Mouse (Mus musculus): ENCODE measurements around the gene Tacc2. TPM values are rescaled to one million over a fixed set of nuclear protein-coding genes. Genes with fewer than 3 reads are reported as not detected.

Tacc2 gene
- polyA plus RNA-seq, 1 experiment from 2014 or later = 19.8 TPM

DNA sequence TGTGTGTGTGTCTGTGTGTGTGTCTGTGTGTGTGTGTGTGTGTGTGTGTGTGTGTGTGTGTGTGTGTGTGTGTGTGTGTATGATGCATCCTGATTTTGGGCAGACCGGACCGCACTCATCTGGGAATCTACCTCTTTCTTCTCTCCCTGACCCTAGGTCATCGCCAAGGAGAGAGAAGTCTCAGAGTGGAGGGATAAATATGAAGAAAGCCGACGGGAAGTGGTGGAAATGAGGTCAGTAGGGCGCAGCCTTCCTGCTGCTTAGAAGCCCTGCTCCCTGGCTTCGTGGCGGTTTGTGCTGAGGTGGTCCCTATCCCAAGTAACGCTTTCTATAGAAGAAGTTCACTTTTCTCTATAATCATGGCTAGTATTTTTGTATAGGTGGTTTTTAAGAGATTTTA, 174.4 kb downstream of the Tacc2 start:
- Histone ChIP-seq H3K9me3 (ENCODE audit: low read length) (no peaks in the 10 kb centered on the region), H3K36me3 (ENCODE audit: insufficient read depth, low read length) (no peaks in the 10 kb centered on the region), H3K27ac (ENCODE audit: low read length) (no peak overlapping the region), H3K27me3 (replicated peaks; ENCODE audit: insufficient read depth, low read length) (no peaks in the 10 kb centered on the region), H3K4me3 (ENCODE audit: low read depth, low read length) (no peak overlapping the region), H3K9ac (replicated peaks; ENCODE audit: low read depth) (no peak overlapping the region), H3K4me2 (replicated peaks; ENCODE audit: low read depth, low read length) (no peak overlapping the region), H3K4me1 (ENCODE audit: insufficient read depth, low read depth, low read length) (no peaks in the 10 kb centered on the region)
- TF ChIP-seq CTCF (IDR thresholded peaks at IDR 0.05) (no peak), EP300 (IDR thresholded peaks at IDR 0.05) (no peak)
- DNase-seq (ENCODE audit: low spot score) = peak; percentile 12
- WGBS = 53% methylated on average over 9 of the region's 9 CpGs
- ATAC-seq = 0 out of 2 replicates have a peak, but pooled peaks have one; percentile 28

GRCm38 (mm10) chr7:130754790-130755189, 177.6 kb downstream of the Tacc2 start:
- Histone ChIP-seq H3K9me3 (ENCODE audit: low read length) (no peaks in the 10 kb centered on the region), H3K4me3 (ENCODE audit: low read depth, low read length) (no peak overlapping the region), H3K9ac (replicated peaks; ENCODE audit: low read depth) (no peak overlapping the region), H3K36me3 (ENCODE audit: insufficient read depth, low read length) (no peaks in the 10 kb centered on the region), H3K4me2 (replicated peaks; ENCODE audit: low read depth, low read length) (no peak overlapping the region), H3K27ac (ENCODE audit: low read length) (no peak overlapping the region), H3K27me3 (replicated peaks; ENCODE audit: insufficient read depth, low read length) (no peaks in the 10 kb centered on the region), H3K4me1 (ENCODE audit: insufficient read depth, low read depth, low read length) (no peaks in the 10 kb centered on the region)
- TF ChIP-seq EP300 (IDR thresholded peaks at IDR 0.05) = no peak
- peak; percentile 71 for TF ChIP-seq CTCF (IDR thresholded peaks at IDR 0.05)
- DNase-seq (ENCODE audit: low spot score) (peak; percentile 55), ATAC-seq (peak; percentile 53)
- WGBS = 88% methylated on average over 2 of the region's 2 CpGs

- no peak for TF ChIP-seq EP300 (IDR thresholded peaks at IDR 0.05)
- TF ChIP-seq CTCF (IDR thresholded peaks at IDR 0.05) = no peak
- Histone ChIP-seq H3K27ac (ENCODE audit: low read length) (peak overlapping the region; percentile 51), H3K4me2 (replicated peaks; ENCODE audit: low read depth, low read length) (no peak overlapping the region), H3K27me3 (replicated peaks; ENCODE audit: insufficient read depth, low read length) (no peaks in the 10 kb centered on the region), H3K4me1 (ENCODE audit: insufficient read depth, low read depth, low read length) (no peaks in the 10 kb centered on the region), H3K4me3 (ENCODE audit: low read depth, low read length) (no peak overlapping the region), H3K36me3 (ENCODE audit: insufficient read depth, low read length) (no peaks in the 10 kb centered on the region), H3K9ac (replicated peaks; ENCODE audit: low read depth) (no peak overlapping the region), H3K9me3 (ENCODE audit: low read length) (no peaks in the 10 kb centered on the region)
- DNase-seq (ENCODE audit: low spot score) (peak; percentile 21), ATAC-seq (peak; percentile 40)
- 47% methylated on average over 7 of the region's 7 CpGs for WGBS
Measured at GRCm38 (mm10) chr7:130756343-130756835, 179.2 kb downstream of the Tacc2 start.

- TF ChIP-seq EP300 (IDR thresholded peaks at IDR 0.05) = peak; percentile 59; the same call in 1 of the 2 replicates
- no peak for TF ChIP-seq CTCF (IDR thresholded peaks at IDR 0.05)
- no peak overlapping the region for H3K27ac ChIP-seq (ENCODE audit: low read length)
- ATAC-seq = peak; percentile 52
- no peak overlapping the region for H3K4me2 ChIP-seq (replicated peaks; ENCODE audit: low read depth, low read length)
- no peak overlapping the region for H3K4me3 ChIP-seq (ENCODE audit: low read depth, low read length)
- H3K36me3 ChIP-seq (ENCODE audit: insufficient read depth, low read length) = no peaks in the 10 kb centered on the region
- 48% methylated on average over 11 of the region's 11 CpGs for WGBS
- no peak overlapping the region for H3K9ac ChIP-seq (replicated peaks; ENCODE audit: low read depth)
- no peaks in the 10 kb centered on the region for H3K4me1 ChIP-seq (ENCODE audit: insufficient read depth, low read depth, low read length)
- peak; percentile 21 for DNase-seq (ENCODE audit: low spot score)
- no peaks in the 10 kb centered on the region for H3K9me3 ChIP-seq (ENCODE audit: low read length)
- no peaks in the 10 kb centered on the region for H3K27me3 ChIP-seq (replicated peaks; ENCODE audit: insufficient read depth, low read length)
Measured at GRCm38 (mm10) chr7:130757326-130757865, 180.2 kb downstream of the Tacc2 start.

DNA sequence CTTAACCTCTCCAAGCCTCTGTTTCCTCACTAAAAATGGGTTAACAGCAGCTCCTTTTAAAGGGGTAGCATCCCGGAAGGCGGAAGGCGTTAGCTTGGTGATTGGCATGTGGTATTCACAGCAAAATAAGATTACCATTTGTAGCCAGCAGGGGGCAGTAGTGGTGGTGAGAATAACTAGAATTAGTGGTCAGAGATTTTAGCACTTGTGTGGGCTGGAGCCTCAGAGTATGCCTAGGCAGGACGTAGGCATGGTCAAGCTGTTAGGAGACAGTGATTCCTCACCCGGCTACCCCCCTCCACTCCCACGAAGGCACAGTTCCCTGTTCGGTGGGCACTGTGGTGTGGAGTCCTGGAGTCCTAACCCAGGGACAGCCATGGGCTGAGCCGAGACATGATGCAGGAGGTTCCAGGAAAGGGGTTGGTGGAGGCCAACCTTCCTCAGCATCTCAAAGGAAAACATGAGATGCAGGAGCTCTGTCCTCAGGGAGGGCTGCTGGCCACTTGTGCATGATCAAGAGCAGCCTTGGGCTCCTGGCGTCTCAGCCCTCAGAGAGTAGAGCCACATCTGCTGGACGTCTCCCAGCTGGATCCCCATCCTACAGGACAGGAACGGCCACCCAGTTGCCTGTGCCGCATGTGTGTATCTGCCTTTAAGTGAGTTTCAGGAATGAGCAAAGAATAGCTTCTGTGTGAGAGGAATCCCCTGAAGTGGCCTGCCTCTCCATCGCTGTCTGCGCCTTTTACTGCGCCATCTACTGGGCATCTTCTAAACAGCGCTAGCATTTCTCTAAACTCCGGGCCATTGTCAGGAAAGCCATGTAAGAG, 185.0 kb downstream of the Tacc2 start:
- DNase-seq (ENCODE audit: low spot score) (peak; percentile 83), ATAC-seq (peak; percentile 74)
- no peak overlapping the region for H3K4me3 ChIP-seq (ENCODE audit: low read depth, low read length)
- H3K36me3 ChIP-seq (ENCODE audit: insufficient read depth, low read length) = no peaks in the 10 kb centered on the region
- no peak overlapping the region for H3K4me2 ChIP-seq (replicated peaks; ENCODE audit: low read depth, low read length)
- no peak overlapping the region for H3K27ac ChIP-seq (ENCODE audit: low read length)
- WGBS = 31% methylated on average over 17 of the region's 17 CpGs
- H3K4me1 ChIP-seq (ENCODE audit: insufficient read depth, low read depth, low read length) = no peaks in the 10 kb centered on the region
- no peaks in the 10 kb centered on the region for H3K9me3 ChIP-seq (ENCODE audit: low read length)
- H3K27me3 ChIP-seq (replicated peaks; ENCODE audit: insufficient read depth, low read length) = no peaks in the 10 kb centered on the region
- H3K9ac ChIP-seq (replicated peaks; ENCODE audit: low read depth) = no peak overlapping the region
- TF ChIP-seq EP300 (IDR thresholded peaks at IDR 0.05) = no peak
- peak; percentile 87 for TF ChIP-seq CTCF (IDR thresholded peaks at IDR 0.05)

DNA sequence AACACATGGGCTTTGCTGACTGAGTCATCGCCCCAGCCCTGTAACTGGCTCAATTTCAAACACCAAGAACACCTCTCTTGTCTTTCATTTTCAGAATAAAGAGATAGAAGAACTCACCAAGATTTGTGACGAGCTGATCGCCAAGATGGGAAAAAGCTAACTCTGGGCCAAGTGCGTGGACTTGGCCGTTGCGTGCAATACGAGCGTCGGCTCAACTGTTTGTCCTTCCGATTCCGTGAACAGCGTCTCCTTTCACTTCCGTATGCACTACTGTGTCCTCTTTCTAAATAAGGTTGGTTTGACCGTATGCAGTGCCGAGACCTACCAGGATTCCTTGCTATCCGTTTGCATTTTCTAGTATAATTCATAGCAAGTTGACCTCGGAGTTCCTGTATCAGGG, 186.9 kb downstream of the Tacc2 start:
- DNase-seq (ENCODE audit: low spot score) (no peak), ATAC-seq (no peak)
- Histone ChIP-seq H3K36me3 (ENCODE audit: insufficient read depth, low read length) (no peaks in the 10 kb centered on the region), H3K4me1 (ENCODE audit: insufficient read depth, low read depth, low read length) (no peaks in the 10 kb centered on the region), H3K27me3 (replicated peaks; ENCODE audit: insufficient read depth, low read length) (no peaks in the 10 kb centered on the region), H3K4me2 (replicated peaks; ENCODE audit: low read depth, low read length) (no peak overlapping the region), H3K9ac (replicated peaks; ENCODE audit: low read depth) (no peak overlapping the region), H3K27ac (ENCODE audit: low read length) (no peak overlapping the region), H3K4me3 (ENCODE audit: low read depth, low read length) (no peak overlapping the region), H3K9me3 (ENCODE audit: low read length) (no peaks in the 10 kb centered on the region)
- 95% methylated on average over 17 of the region's 17 CpGs for WGBS
- TF ChIP-seq CTCF (IDR thresholded peaks at IDR 0.05) = no peak
- TF ChIP-seq EP300 (IDR thresholded peaks at IDR 0.05) = no peak
